Mouse (Mus musculus) adrenal gland, adult 18-20 months (tissue): ENCODE measurements around the gene Dhx32. TPM values are rescaled to one million over a fixed set of nuclear protein-coding genes. Genes with fewer than 3 reads are reported as not detected.
"Not testable (repeated sequence)": the region's sequence is repeated elsewhere in the genome, so short reads cannot be mapped to it uniquely, and the experiment has no call there.

Experiments used
- DNase-seq, 2 experiments: peaks; one replicate each; pipeline ENCODE4 v3.0.0; 2021 to 2022; ENCODE audit warnings: low spot score in 2 of 2
- total RNA-seq, 2 experiments: library from RNA; stranded (reverse); gene quantifications; 1 replicate in 1 of 2; 2 replicates in 1 of 2; pipeline ENCODE4 v1.2.3; 2021

Dhx32 gene
- total RNA-seq, 2 experiments from 2014 or later = 62.4 to 67.4 TPM

- no peak for DNase-seq
Measured at GRCm38 (mm10) chr7:133731971-133732645, 50.4 kb downstream of the Dhx32 start.

DNA sequence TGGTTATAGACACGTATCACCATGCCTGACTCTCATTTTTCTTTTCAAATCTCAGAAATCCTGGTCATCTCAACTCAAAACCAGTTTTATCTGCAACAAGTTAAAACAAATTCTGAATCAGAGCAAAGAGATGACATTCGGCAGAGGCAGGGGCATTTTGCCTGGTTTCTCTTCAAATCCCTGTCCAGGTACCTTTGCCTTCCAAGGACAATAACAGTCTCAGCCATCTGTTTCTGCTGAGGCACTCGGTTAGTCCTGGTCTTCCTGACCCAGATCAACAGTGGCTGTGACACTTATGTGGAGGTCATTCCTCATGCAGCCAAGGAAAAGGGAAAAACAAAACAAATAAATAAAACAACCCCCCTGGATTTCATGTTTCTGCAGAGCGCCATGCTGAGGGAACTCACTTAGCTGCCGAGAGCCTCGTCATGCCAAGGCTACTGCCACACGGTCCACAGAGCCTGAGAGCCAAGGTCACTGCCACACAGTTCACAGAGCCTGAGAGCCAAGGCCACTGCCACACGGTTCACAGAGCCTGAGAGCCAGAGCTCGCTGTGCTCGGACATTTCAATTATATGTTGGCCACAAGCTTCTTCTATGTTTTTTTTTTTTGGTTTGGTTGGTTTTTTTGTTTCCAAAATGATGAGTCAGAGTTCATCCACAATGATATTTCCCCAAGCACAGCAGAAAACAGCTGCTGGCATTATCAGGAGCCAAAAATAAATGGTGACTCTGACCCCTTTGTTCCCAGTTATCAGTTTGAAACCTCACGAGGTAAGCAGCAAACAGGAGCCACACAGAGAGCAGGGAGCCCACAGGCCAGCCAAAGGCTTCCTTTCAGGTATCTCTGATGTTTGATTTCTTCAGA, 52.0 kb downstream of the Dhx32 start:
- DNase-seq = no peak

- DNase-seq = no peak
Measured at GRCm38 (mm10) chr7:133729351-133729750, 53.2 kb downstream of the Dhx32 start.

- no peak for DNase-seq
Measured at GRCm38 (mm10) chr7:133727027-133727426, 55.5 kb downstream of the Dhx32 start.

- no peak for DNase-seq
Measured at GRCm38 (mm10) chr7:133725571-133725970, 57.0 kb downstream of the Dhx32 start.

DNA sequence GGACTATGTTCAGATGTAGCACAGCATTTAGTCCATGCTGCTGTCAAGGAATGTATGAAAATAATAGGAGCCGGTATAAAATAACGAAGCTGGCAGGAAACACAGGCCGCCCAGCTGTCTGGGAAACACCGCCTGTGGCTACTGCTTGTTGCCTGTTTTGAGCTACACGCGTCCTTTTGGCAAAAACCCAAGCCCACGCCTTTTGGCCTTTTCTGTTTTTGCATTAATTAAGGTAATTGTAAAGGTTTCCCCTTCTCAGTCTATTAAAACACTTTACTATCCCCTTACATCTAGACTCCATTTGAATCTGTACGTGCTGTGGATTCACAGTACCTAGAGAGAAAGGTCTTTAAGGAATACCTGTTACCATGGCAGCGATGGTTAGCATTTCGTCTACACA, 57.7 kb downstream of the Dhx32 start:
- DNase-seq = no peak

- no peak for DNase-seq
Measured at GRCm38 (mm10) chr7:133720616-133721015, 61.9 kb downstream of the Dhx32 start.

DNA sequence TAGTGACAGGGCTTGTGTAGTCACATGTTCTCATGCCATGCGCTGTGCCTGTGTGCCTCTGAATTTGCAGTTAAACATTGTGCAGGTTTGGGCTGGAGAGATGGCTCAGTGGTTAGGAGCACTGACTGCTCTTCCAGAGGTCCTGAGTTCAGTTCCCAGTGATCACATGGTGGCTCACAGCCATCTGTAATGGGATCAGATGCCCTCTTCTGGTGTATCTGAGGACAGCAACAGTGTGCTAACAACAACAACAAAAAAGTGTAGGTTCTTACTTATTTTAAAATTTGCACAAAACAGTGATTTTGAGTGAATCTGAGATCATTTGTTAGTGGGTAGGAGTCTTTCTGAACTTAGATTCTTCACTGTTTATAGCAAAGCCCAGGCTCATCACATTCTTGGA, 63.9 kb downstream of the Dhx32 start:
- DNase-seq = no peak

- no peak for DNase-seq
Measured at GRCm38 (mm10) chr7:133715387-133715786, 67.1 kb downstream of the Dhx32 start.

- DNase-seq = no peak
Measured at GRCm38 (mm10) chr7:133707301-133707700, 75.2 kb downstream of the Dhx32 start.

DNA sequence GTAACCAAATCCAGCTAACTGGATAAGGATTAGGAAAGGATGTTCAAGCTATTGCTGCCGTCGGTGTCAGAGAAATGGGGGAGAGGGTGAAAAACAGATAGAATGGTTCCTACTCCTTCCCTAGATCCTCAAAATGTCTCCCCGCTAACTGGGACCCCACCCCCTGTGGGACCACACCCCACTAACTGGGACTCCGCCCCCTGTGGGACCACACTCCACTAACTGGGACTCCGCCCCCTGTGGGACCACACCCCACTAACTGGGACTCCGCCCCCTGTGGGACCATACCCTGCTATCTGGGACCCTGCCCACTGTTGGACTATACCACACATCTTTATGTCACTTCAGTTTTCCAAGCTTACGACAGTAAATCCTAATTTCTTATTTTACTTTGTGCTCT, 78.6 kb downstream of the Dhx32 start:
- no peak for DNase-seq

GRCm38 (mm10) chr7:133702333-133702732, 80.2 kb downstream of the Dhx32 start:
- no peak for DNase-seq

- no peak for DNase-seq
Measured at GRCm38 (mm10) chr7:133701366-133701765, 81.2 kb downstream of the Dhx32 start.

DNA sequence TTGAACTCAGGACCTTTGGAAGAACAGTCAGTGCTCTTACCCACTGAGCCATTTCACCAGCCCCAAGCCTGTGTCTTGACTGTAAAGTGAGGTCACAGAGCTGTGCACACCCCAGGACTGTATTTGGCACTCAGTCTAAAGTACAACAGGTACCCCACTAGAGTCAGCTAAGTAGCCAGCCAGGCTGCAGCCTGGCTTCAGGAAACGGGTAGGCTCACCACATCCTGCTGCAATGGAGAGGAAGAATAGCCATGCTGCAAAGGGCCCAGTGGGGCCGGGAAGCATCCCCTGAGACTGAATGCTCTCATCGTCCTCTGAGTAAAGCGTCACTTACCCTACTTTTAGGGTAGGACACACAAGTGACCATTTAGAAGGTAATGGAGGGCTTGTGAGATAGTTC, 82.6 kb downstream of the Dhx32 start:
- DNase-seq = no peak

DNA sequence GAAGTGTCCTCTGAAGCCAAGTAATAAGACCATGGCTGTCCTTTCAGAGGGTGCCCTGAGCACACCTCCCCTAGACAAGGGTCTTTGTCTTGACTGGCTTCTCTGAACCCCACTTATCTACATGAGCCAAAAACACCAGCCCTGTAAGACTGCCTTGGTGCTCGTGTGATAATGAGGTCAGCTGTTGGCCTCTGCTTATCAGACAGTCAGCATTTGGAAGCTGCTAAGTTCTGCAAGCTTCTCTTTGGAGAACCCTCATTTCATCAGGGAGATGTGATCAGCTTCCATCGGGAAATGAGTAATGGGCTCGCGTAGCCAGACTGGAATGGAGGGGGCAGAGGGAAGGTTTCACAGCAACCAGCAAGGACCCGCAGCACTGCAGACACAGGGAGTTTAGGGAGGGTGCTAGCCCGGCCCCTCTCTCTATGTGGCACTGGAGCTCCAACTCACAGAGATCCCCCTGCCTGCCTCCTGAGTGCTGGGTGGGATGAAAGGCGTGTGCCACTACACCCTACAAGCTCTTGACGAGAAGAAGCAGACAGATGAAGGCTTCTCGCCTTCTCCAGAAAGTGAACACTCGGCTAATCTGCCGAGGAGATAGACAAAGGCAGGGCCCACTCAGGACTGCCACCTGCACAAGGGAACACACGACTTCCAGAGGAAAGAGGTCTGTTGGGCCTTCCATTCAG, 84.4 kb downstream of the Dhx32 start:
- no peak for DNase-seq

DNA sequence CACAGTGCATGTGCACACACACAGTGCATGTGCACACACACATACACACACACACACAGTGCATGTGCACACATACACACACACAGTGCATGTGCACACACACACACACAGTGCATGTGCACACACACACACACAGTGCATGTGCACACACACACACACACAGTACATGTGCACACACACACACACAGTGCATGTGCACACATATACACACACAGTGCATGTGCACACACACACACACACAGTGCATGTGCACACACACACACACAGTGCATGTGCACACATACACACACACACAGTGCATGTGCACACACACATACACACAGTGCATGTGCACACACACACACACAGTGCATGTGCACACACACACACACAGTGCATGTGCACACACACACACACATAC, 96.9 kb downstream of the Dhx32 start:
- DNase-seq = not testable (repeated sequence)

DNA sequence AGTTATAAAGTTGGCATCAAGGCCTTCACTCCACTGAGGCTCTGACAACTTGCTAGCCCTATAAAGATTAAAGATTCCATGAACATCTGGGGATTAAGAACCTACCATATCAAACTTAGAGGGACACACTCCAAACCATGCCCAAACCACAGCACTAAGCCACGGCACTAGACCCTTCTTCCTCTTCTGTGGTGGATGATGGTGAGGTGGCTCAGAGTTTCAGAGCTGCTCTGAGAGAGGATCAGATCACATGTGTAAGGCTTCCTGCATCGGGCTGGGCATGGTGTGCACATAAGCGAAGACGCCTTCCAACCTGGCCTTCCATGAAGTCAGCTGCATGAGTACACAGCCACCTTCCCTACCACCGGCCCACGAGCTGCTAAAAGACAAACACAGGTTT, 97.8 kb downstream of the Dhx32 start:
- DNase-seq = no peak

DNA sequence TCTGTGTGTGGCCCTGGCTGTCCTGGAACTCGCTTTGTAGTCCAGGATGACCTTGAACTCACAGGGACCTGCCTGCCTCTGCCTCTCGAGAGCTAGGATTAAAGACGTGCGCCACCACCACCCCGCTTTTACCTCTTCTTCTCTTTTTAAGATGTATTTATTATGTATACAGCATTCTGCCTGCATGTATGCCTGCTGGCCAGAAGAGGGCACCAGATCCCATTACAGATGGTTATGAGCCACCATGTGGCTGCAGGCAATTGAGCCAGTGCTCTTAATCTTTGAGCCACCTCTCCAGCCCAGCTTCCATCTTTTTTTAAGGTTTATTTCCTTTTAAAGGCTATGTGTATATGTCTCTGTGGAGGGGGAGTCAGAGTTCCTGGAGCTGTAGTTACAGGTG, 98.4 kb downstream of the Dhx32 start:
- no peak for DNase-seq

DNA sequence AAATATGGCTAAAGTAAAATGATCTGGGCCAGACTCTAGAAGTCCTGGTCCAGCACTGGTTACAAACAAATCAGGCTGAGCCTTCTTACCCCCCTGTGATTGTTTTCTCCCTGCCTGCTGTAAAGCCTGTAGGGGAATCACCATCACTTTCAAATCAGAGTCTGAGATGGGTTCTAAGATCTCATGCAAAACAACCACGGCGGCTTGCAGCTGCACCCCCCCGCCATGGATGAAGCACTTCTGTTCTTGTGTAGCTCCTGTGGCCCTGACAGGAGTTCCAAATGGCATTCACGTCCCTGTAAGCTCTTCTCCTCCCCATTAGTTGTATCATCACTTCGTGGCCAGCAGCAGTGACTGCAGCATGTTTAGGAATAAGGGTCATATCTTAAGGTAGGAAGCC, 98.9 kb downstream of the Dhx32 start:
- DNase-seq = no peak

GRCm38 (mm10) chr7:133679961-133680360, 102.6 kb downstream of the Dhx32 start, which contains the start of gene Mmp21:
Gene Mmp21 (minus strand): TSS chr7:133680061.
- DNase-seq = no peak

DNA sequence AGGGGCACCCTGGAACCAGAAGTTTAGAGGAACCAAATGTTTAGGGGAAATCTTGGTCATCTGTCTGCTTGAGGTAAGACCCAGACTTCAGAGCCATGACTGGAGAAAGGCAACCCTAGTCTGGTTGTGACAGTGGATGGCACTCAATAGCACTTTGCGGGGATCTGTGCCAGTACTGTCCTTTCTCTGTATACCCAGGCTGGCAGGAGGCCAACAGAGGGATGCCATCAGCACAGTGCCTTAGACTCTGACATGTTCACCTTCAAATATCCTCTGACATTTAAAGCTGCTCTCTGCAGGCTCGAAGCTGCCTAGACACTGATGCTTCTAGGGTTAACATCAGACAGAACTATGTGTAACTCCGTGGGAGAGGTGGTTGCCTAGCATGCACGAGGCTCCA, 103.1 kb downstream of the Dhx32 start:
- no peak for DNase-seq

- DNase-seq = no peak
Measured at GRCm38 (mm10) chr7:133678716-133679115, 103.8 kb downstream of the Dhx32 start.
